Mouse (Mus musculus) CH12.LX (cell line): ENCODE measurements around the gene Dlx4. TPM values are rescaled to one million over a fixed set of nuclear protein-coding genes. Genes with fewer than 3 reads are reported as not detected.

Experiments
- DNase-seq: peaks from one replicate; pipeline ENCODE4 v3.0.0-alpha.2; 2013; ENCODE audit errors: extremely low read depth
- H3K27ac ChIP-seq: 2 replicates; pipeline ENCODE4 v1.5.1; 2012; ENCODE audit warnings: low read depth, mild to moderate bottlenecking, control low read depth, moderate library complexity; ENCODE audit not compliant: insufficient read depth
- H3K27me3 ChIP-seq: replicated peaks from 2 replicates; pipeline ENCODE3; 2012; ENCODE audit warnings: inconsistent platforms
- H3K36me3 ChIP-seq, 2 experiments: replicated peaks in 1 of 2; 2 replicates each; pipeline versions ENCODE3 to v1.6.1; 2012; ENCODE audit warnings: inconsistent platforms in 1 of 2, low read length in 1 of 2, mild to moderate bottlenecking in 1 of 2, mixed read lengths in 1 of 2, moderate library complexity in 1 of 2; ENCODE audit not compliant: control insufficient read depth in 1 of 2, insufficient read depth in 1 of 2
- H3K4me1 ChIP-seq, 2 experiments: 2 replicates each; pipeline ENCODE4 v1.6.1; 2012; ENCODE audit warnings: inconsistent platforms in 1 of 2, moderate library complexity in 1 of 2; ENCODE audit not compliant: insufficient read depth in 2 of 2, control insufficient read depth in 1 of 2
- H3K4me2 ChIP-seq: 2 replicates; pipeline ENCODE4 v1.6.1; 2012; ENCODE audit warnings: low read depth, mild to moderate bottlenecking, control low read depth; ENCODE audit not compliant: poor library complexity, insufficient read depth, severe bottlenecking
- H3K4me3 ChIP-seq, 3 experiments: fragments of 150-350 bp in 1 of 3; sonication (generic) in 1 of 3; replicated peaks in 1 of 3; 2 replicates each; pipeline versions ENCODE3 to v1.5.1; 2011 to 2012; ENCODE audit warnings: low read depth in 2 of 3, low read length in 2 of 3, mild to moderate bottlenecking in 2 of 3, moderate library complexity in 2 of 3, control low read depth in 1 of 3, improper control_type of control experiment in 1 of 3, inconsistent platforms in 1 of 3, mixed read lengths in 1 of 3; ENCODE audit not compliant: poor library complexity in 1 of 3
- H3K79me2 ChIP-seq: replicated peaks from 2 replicates; pipeline ENCODE4 v1.6.1; 2012; ENCODE audit warnings: mild to moderate bottlenecking, moderate library complexity; ENCODE audit not compliant: control insufficient read depth, poor library complexity, insufficient read depth, severe bottlenecking; ENCODE audit errors: extremely low read depth
- H3K9ac ChIP-seq: 2 replicates; pipeline ENCODE4 v1.6.1; 2012; ENCODE audit warnings: low read depth, mild to moderate bottlenecking, control low read depth, moderate library complexity; ENCODE audit not compliant: insufficient read depth
- H3K9me3 ChIP-seq: replicated peaks from 2 replicates; pipeline ENCODE3; 2012; ENCODE audit warnings: low read length, inconsistent platforms, mixed read lengths
- BHLHE40 ChIP-seq: IDR thresholded peaks from 2 replicates; pipeline ENCODE4 v1.6.1; 2011; ENCODE audit warnings: mild to moderate bottlenecking, low read depth, low read length, improper control_type of control experiment
- ELF1 ChIP-seq: IDR thresholded peaks from 2 replicates; pipeline ENCODE4 v1.6.1; 2014; ENCODE audit warnings: low read depth, mild to moderate bottlenecking, inconsistent platforms, low read length, improper control_type of control experiment
- EP300 ChIP-seq: IDR thresholded peaks from 2 replicates; pipeline ENCODE4 v1.6.1; 2011; ENCODE audit warnings: low read length, improper control_type of control experiment
- JUN ChIP-seq: IDR thresholded peaks from 2 replicates; pipeline ENCODE4 v1.6.1; 2011; ENCODE audit warnings: low read depth, mild to moderate bottlenecking, low read length, improper control_type of control experiment, moderate library complexity; ENCODE audit not compliant: insufficient read depth
- JUND ChIP-seq: conservative IDR thresholded peaks from 2 replicates; pipeline ENCODE4 v1.6.1; 2011; ENCODE audit warnings: low read depth, low read length, improper control_type of control experiment
- KAT2A ChIP-seq: IDR thresholded peaks from 2 replicates; pipeline ENCODE4 v1.6.1; 2012; ENCODE audit warnings: low read length, improper control_type of control experiment, inconsistent platforms; ENCODE audit not compliant: insufficient replicate concordance
- MAX ChIP-seq: IDR thresholded peaks from 2 replicates; pipeline ENCODE4 v1.6.1; 2011; ENCODE audit warnings: low read length, improper control_type of control experiment
- MXI1 ChIP-seq: IDR thresholded peaks from 2 replicates; pipeline ENCODE4 v1.6.1; 2011; ENCODE audit warnings: mild to moderate bottlenecking, low read depth, low read length, improper control_type of control experiment
- MYC ChIP-seq: IDR thresholded peaks from 2 replicates; pipeline ENCODE4 v1.6.1; 2011; ENCODE audit warnings: low read depth, mild to moderate bottlenecking, improper control_type of control experiment, low read length
- NELFE ChIP-seq: IDR thresholded peaks from 2 replicates; pipeline ENCODE4 v1.6.1; 2011; ENCODE audit warnings: low read depth, low read length, improper control_type of control experiment
- PAX5 ChIP-seq: IDR thresholded peaks from 2 replicates; pipeline ENCODE4 v1.6.1; 2012; ENCODE audit warnings: low read length, inconsistent platforms, mixed read lengths
- POLR2AphosphoS2 ChIP-seq: IDR thresholded peaks from 2 replicates; pipeline ENCODE4 v1.6.1; 2011; ENCODE audit warnings: low read depth, low read length, improper control_type of control experiment
- RCOR1 ChIP-seq: conservative IDR thresholded peaks from 2 replicates; pipeline ENCODE4 v1.6.1; 2012; ENCODE audit warnings: low read depth, mild to moderate bottlenecking, inconsistent platforms, low read length, improper control_type of control experiment
- TBP ChIP-seq: conservative IDR thresholded peaks from 2 replicates; pipeline ENCODE4 v1.6.1; 2011; ENCODE audit warnings: low read depth, low read length, improper control_type of control experiment
- TCF12 ChIP-seq: IDR thresholded peaks from 2 replicates; pipeline ENCODE4 v1.6.1; 2014; ENCODE audit warnings: low read depth, mild to moderate bottlenecking, inconsistent platforms, low read length, improper control_type of control experiment
- USF1 ChIP-seq: IDR thresholded peaks from 2 replicates; pipeline ENCODE4 v1.6.1; 2014; ENCODE audit warnings: low read depth, mild to moderate bottlenecking, inconsistent platforms, low read length, improper control_type of control experiment
- ZKSCAN1 ChIP-seq: IDR thresholded peaks from 2 replicates; pipeline ENCODE4 v1.6.1; 2012; ENCODE audit warnings: low read depth, inconsistent platforms, low read length, improper control_type of control experiment, borderline replicate concordance
- ZNF384 ChIP-seq: IDR thresholded peaks from 2 replicates; pipeline ENCODE4 v1.6.1; 2012; ENCODE audit warnings: low read depth, low read length, improper control_type of control experiment, inconsistent platforms
- dilution Hi-C: fragments of 300-500 bp; cut with MboI; formaldehyde crosslinking; loops from 2 replicates; pipeline ENCODE4 v1.14.3; 2020; ENCODE audit warnings: low sequenced_read_pairs; ENCODE audit not compliant: extremely low pct_unique_long_range_greater_than_20kb, extremely low pct_ligation_motif_present
- in situ Hi-C: fragments of 300-500 bp; cut with MboI; formaldehyde crosslinking; loops from 3 replicates; pipeline ENCODE4 v1.14.3; 2019; ENCODE audit warnings: low sequenced_read_pairs, low pct_ligation_motif_present, low pct_unique_long_range_greater_than_20kb, mixed read lengths
- polyA plus RNA-seq: library from polyadenylated mRNA; unstranded; fragments of >175 nt; gene quantifications from 2 replicates; pipeline ENCODE4 v1.2.1, GENCODE M21; 2012; ENCODE audit warnings: low read depth; ENCODE audit not compliant: insufficient read length
- total RNA-seq, 2 experiments: library from RNA; depleted of rRNA; stranded (reverse); fragments of 300-350 nt in 1 of 2; fragments of >200 nt in 1 of 2; gene quantifications; 2 replicates each; pipeline ENCODE4 v1.2.3; 2012 to 2014

Gene Dlx4
- total and polyA plus RNA-seq, 3 experiments: 0.25 TPM; not detected in 2

DNA sequence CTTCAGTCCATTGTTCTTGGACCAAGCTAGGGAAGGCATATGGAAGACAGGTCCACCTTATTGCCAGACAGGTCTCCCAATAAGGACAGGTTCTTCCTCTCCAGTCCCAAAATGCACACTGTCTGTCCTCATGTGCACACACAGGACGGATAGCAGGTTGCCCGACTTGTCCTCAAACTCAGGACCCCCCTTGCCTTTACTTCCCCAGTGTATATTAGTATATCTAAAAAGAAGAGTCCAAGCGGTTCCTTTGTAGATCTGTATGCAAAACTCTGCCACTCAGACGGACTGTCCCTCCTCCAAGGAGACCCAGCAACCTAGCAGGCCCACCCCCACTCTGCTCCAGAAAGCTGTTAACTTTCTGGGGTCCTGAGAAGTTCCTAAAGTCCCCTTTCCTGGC lies 2.4 kb downstream of the Dlx4 start:
- H3K4me3 ChIP-seq: no peak overlapping the region
- H3K4me1 ChIP-seq: peaks cover 0 to 16% of the 10 kb centered on the region in 2 experiments; a peak in 2 of 4 replicates
- H3K36me3 ChIP-seq: no peaks in the 10 kb centered on the region
- no peak overlapping the region for H3K9ac ChIP-seq
- H3K79me2 ChIP-seq: no peaks in the 10 kb centered on the region
- H3K4me2 ChIP-seq: no peak overlapping the region
- H3K9me3 ChIP-seq: no peaks in the 10 kb centered on the region
- in situ Hi-C loops (no loop called here), dilution Hi-C loops (loop anchor here (25.0 kb wide), 1 partner anchor 94 kb away; no protein-coding TSS in a partner anchor)
- TF ChIP-seq JUND: no peak
- no peak for TF ChIP-seq ELF1
- TF ChIP-seq TBP: no peak
- TF ChIP-seq KAT2A: no peak
- TF ChIP-seq TCF12: no peak
- TF ChIP-seq, all 38 proteins: peak for 0
- no peak overlapping the region for H3K27ac ChIP-seq
- no peak for DNase-seq
- peaks cover 98% of the 10 kb centered on the region for H3K27me3 ChIP-seq

DNA sequence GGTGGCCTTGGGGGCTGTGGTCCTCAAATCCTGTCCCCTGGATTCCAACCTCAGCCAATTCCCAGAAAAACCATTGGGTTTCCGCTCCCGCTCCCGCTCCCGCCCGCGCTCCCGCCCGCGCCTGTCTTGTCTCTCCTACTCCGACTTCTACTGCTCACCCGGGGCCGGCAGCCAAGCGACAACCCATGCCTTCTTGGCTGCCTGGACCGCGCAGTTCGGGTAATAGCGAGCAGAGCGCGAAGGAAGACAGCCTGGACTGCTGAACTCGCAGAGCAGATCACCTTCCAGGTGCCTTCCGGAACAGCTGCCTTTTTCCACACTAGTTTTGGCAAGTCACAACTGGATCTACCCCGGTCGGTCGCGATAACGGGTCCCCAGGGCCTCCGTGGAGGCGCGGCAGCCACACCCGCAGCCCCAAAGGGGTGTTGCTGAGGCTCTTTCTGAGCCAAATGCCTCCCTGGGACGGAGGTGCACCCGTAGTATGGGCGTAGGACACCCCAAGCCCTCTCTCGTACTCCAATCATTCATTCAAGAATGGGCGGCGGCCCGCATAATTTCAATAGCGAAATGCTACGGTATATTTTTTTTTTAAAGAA lies 3.0 kb downstream of the Dlx4 start:
- Histone ChIP-seq H3K4me1 (peaks cover 0 to 16% of the 10 kb centered on the region in 2 experiments; a peak in 2 of 4 replicates), H3K4me3 (no peak overlapping the region), H3K27ac (no peak overlapping the region), H3K27me3 (peaks cover 98% of the 10 kb centered on the region), H3K36me3 (no peaks in the 10 kb centered on the region), H3K9ac (no peak overlapping the region), H3K79me2 (no peaks in the 10 kb centered on the region), H3K4me2 (no peak overlapping the region), H3K9me3 (no peaks in the 10 kb centered on the region)
- DNase-seq: no peak
- TF ChIP-seq RCOR1: no peak
- no peak for TF ChIP-seq PAX5
- no peak for TF ChIP-seq TCF12
- TF ChIP-seq ZKSCAN1: no peak
- no peak for TF ChIP-seq MYC
- no peak for TF ChIP-seq BHLHE40
- no peak for TF ChIP-seq MAX
- no peak for TF ChIP-seq EP300
- no peak for TF ChIP-seq MXI1
- no peak for TF ChIP-seq JUN
- TF ChIP-seq USF1: no peak
- no peak for TF ChIP-seq NELFE
- TF ChIP-seq ZNF384: no peak
- no peak for TF ChIP-seq POLR2AphosphoS2
- dilution Hi-C loops: loop anchor here (25.0 kb wide), 1 partner anchor 94 kb away; no protein-coding TSS in a partner anchor
- in situ Hi-C loops: no loop called here
